Mouse (Mus musculus) kidney, embryonic 16.5 days (tissue): ENCODE data around the gene Btg3. TPM values are rescaled to one million over a fixed set of nuclear protein-coding genes. Genes with fewer than 3 reads are reported as not detected.
A peak's percentile ranks its signal among the peaks of the same experiment; 100 is the strongest.

ENCODE experiments used
- ATAC-seq: fragments of 200-750 bp; cut with Nextera tagmentation; 2 replicates; pipeline ENCODE4 v1.8.0; 2017; ENCODE audit warnings: moderate TSS enrichment; ENCODE audit not compliant: low FRiP score, low TSS enrichment
- H3K27ac ChIP-seq: fragments of 300-500 bp; sonication (generic); 2 replicates; pipeline ENCODE4 v1.5.1; 2014; ENCODE audit warnings: low read length
- H3K27me3 ChIP-seq: fragments of 300-500 bp; sonication (generic); 2 replicates; pipeline ENCODE4 v1.6.1; 2014; ENCODE audit warnings: low read length, control low read depth, mixed read lengths; ENCODE audit not compliant: insufficient read depth
- H3K36me3 ChIP-seq: fragments of 300-500 bp; sonication (generic); 2 replicates; pipeline ENCODE4 v1.6.1; 2014; ENCODE audit warnings: low read length, control low read depth, mixed read lengths; ENCODE audit not compliant: insufficient read depth
- H3K4me1 ChIP-seq: fragments of 300-500 bp; sonication (generic); 2 replicates; pipeline ENCODE4 v1.6.1; 2014; ENCODE audit warnings: low read length, control low read depth, mixed read lengths; ENCODE audit not compliant: insufficient read depth
- H3K4me2 ChIP-seq: fragments of 300-500 bp; sonication (generic); replicated peaks from 2 replicates; pipeline ENCODE4 v1.6.1; 2014; ENCODE audit warnings: low read depth, low read length
- H3K4me3 ChIP-seq: fragments of 300-500 bp; sonication (generic); 2 replicates; pipeline ENCODE4 v1.5.1; 2014; ENCODE audit warnings: mild to moderate bottlenecking, low read length
- H3K9ac ChIP-seq: fragments of 300-500 bp; sonication (generic); replicated peaks from 2 replicates; pipeline ENCODE4 v1.6.1; 2014; ENCODE audit warnings: low read length
- H3K9me3 ChIP-seq: fragments of 300-500 bp; sonication (generic); 2 replicates; pipeline ENCODE4 v1.6.1; 2016; ENCODE audit warnings: low read length, control low read depth
- WGBS: fragments of 180-500 bp; shearing (Covaris S2); extraction: QIAGEN DNeasy Blood & Tissue Kit; methylation state at CpG from one replicate; pipeline ENCODE4 v1.1.7; 2014; 5-methylcytosine and 5-hydroxymethylcytosine counted together
- polyA plus RNA-seq: library from polyadenylated mRNA; unstranded; fragments of >200 nt; fragmentation: Nextera tagmentation; extraction: Ambion mirVana; gene quantifications from 2 replicates; pipeline ENCODE4 v1.2.1, GENCODE M21; 2015

Gene Btg3
- polyA plus RNA-seq, 1 experiment from 2014 or later, result 33.1 TPM

- 75% methylated on average over 27 of the region's 27 CpGs for WGBS
- Histone ChIP-seq H3K4me1 (peaks cover 10% of the 10 kb centered on the region; the same call in 1 of the 2 replicates), H3K27ac (no peak overlapping the region), H3K27me3 (no peaks in the 10 kb centered on the region), H3K9me3 (no peaks in the 10 kb centered on the region), H3K4me2 (0 out of 2 replicates have a peak overlapping the region, but pooled peaks have one; percentile 14), H3K9ac (no peak overlapping the region), H3K4me3 (no peak overlapping the region), H3K36me3 (peaks cover 22% of the 10 kb centered on the region)
- ATAC-seq, result 0 out of 2 replicates have a peak, but pooled peaks have one; percentile 52
Observed at GRCm38 (mm10) chr16:78325972-78326848, 50.8 kb downstream of the Btg3 start.

- Histone ChIP-seq H3K27me3 (no peaks in the 10 kb centered on the region), H3K4me1 (peaks cover 10% of the 10 kb centered on the region; the same call in 1 of the 2 replicates), H3K4me2 (no peak overlapping the region), H3K9me3 (no peaks in the 10 kb centered on the region), H3K4me3 (no peak overlapping the region), H3K36me3 (peaks cover 9% of the 10 kb centered on the region; the same call in 1 of the 2 replicates), H3K9ac (no peak overlapping the region), H3K27ac (no peak overlapping the region)
- WGBS, result 58% methylated on average over 7 of the region's 7 CpGs
- no peak for ATAC-seq
Observed at GRCm38 (mm10) chr16:78322140-78322539, 54.9 kb downstream of the Btg3 start.

DNA sequence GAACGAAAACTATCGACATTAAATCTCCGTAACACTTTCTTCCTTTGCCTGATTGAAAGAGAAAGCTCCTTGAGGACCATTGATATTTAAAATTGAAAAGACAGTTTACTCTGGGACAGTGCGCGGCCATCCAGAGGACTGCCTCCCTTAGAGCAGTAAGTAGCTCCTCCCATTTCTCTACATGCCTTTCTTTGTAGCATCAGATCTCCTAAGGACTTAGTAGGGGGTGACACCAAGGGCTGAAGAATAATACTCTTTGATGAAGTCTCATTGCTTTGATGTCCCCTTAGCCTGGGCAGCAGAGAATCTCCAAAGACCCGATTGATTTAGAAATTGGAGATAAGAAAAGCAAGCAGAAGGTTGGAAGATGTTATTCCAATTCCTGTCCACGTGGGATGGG, 55.4 kb downstream of the Btg3 start:
- H3K27me3 ChIP-seq, result no peaks in the 10 kb centered on the region
- H3K27ac ChIP-seq, result no peak overlapping the region
- no peak overlapping the region for H3K4me3 ChIP-seq
- H3K4me2 ChIP-seq, result no peak overlapping the region; the same call in 1 of the 2 replicates
- 0 out of 2 replicates have a peak, but pooled peaks cover 3% of the 10 kb centered on the region for H3K36me3 ChIP-seq
- ATAC-seq, result peak; percentile 60; the same call in 1 of the 2 replicates
- H3K9ac ChIP-seq, result no peak overlapping the region
- H3K4me1 ChIP-seq, result peaks cover 10% of the 10 kb centered on the region; the same call in 1 of the 2 replicates
- H3K9me3 ChIP-seq, result no peaks in the 10 kb centered on the region
- WGBS, result 18% methylated on average over 7 of the region's 7 CpGs

- no peak overlapping the region for H3K9ac ChIP-seq
- no peaks in the 10 kb centered on the region for H3K36me3 ChIP-seq
- no peaks in the 10 kb centered on the region for H3K9me3 ChIP-seq
- no peak overlapping the region for H3K4me2 ChIP-seq
- no peak overlapping the region for H3K4me3 ChIP-seq
- ATAC-seq, result no peak
- H3K4me1 ChIP-seq, result peaks cover 10% of the 10 kb centered on the region; the same call in 1 of the 2 replicates
- 79% methylated on average over 7 of the region's 7 CpGs for WGBS
- H3K27me3 ChIP-seq, result no peaks in the 10 kb centered on the region
- no peak overlapping the region for H3K27ac ChIP-seq
Observed at GRCm38 (mm10) chr16:78319711-78320110, 57.3 kb downstream of the Btg3 start.

DNA sequence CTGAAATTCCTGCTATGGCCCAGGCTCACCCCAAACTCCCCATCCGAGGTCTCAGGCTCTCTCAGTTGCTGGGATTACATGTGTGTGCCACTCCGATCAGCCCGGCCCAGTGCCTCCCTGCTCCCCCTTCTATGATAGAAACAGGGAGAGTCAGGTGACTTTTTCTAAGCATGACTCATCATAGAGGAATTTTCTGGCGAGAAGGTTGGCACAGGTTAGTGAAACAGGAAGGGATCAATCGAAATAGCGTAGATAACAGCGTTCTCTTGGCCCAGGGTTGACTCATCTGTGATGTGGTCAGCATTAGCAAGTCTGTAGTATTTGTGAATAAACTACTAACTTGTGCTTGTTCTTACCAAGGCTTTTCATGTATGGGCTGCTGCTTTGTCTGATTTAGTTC, 59.0 kb downstream of the Btg3 start:
- no peaks in the 10 kb centered on the region for H3K27me3 ChIP-seq
- no peak overlapping the region for H3K4me2 ChIP-seq
- WGBS, result 69% methylated on average over 7 of the region's 7 CpGs
- ATAC-seq, result no peak; the same call in 1 of the 2 replicates
- H3K4me1 ChIP-seq, result peaks cover 21% of the 10 kb centered on the region
- no peak overlapping the region for H3K4me3 ChIP-seq
- no peaks in the 10 kb centered on the region for H3K36me3 ChIP-seq
- no peak overlapping the region for H3K27ac ChIP-seq
- no peak overlapping the region for H3K9ac ChIP-seq
- no peaks in the 10 kb centered on the region for H3K9me3 ChIP-seq

- Histone ChIP-seq H3K4me1 (peaks cover 15% of the 10 kb centered on the region), H3K36me3 (no peaks in the 10 kb centered on the region), H3K4me3 (no peak overlapping the region), H3K27me3 (no peaks in the 10 kb centered on the region), H3K9ac (no peak overlapping the region), H3K4me2 (no peak overlapping the region), H3K27ac (no peak overlapping the region), H3K9me3 (no peaks in the 10 kb centered on the region)
- ATAC-seq, result no peak
- WGBS, result 90% methylated on average over 9 of the region's 9 CpGs
Observed at GRCm38 (mm10) chr16:78316849-78317248, 60.1 kb downstream of the Btg3 start.

- Histone ChIP-seq H3K27ac (no peak overlapping the region), H3K9me3 (no peaks in the 10 kb centered on the region), H3K36me3 (no peaks in the 10 kb centered on the region), H3K4me2 (no peak overlapping the region), H3K27me3 (no peaks in the 10 kb centered on the region), H3K4me3 (no peak overlapping the region), H3K9ac (no peak overlapping the region), H3K4me1 (peaks cover 10% of the 10 kb centered on the region; the same call in 1 of the 2 replicates)
- no peak for ATAC-seq
- WGBS, result 76% methylated on average over 6 of the region's 6 CpGs
Observed at GRCm38 (mm10) chr16:78314026-78314425, 63.0 kb downstream of the Btg3 start.

DNA sequence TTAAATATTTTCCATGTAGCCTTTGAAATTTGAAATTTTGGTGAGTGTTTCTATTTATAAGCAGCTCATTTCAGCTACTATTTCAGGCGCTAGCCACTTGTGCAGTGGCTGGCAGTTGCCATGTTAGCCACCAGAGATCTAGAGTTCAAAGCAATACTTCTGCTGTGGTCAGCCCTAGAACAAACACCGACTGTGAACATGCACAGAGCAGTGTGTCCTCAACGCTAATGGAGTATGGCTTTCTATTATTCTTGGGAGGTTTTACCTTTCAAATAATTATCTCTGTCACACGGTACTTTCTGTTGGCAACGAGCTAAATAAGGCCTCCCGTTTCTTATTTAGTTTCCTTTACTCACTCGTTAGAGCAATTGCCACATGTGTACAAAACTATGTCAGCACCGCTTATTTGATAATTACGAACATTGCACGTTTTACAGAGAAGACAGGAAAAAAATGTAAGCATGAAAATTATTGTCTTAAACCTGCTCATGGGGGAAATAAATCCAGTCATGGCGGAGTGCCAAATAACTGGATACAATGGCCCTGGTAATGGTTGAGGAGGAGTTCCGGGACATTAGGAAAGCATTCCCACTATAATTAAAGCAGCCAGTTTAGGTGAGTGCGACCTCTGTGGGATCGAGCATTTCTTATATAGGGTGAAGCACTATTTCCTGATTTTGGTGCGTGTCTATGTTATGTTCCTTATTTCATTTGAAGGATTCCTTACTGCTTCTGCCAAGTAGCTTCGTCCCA, 63.7 kb downstream of the Btg3 start:
- no peak overlapping the region for H3K9ac ChIP-seq
- no peaks in the 10 kb centered on the region for H3K9me3 ChIP-seq
- no peak overlapping the region for H3K27ac ChIP-seq
- peaks cover 10% of the 10 kb centered on the region; the same call in 1 of the 2 replicates for H3K4me1 ChIP-seq
- no peaks in the 10 kb centered on the region for H3K27me3 ChIP-seq
- no peaks in the 10 kb centered on the region for H3K36me3 ChIP-seq
- WGBS, result 42% methylated on average over 16 of the region's 16 CpGs
- 0 out of 2 replicates have a peak overlapping the region, but pooled peaks have one; percentile 11 for H3K4me2 ChIP-seq
- ATAC-seq, result no peak
- no peak overlapping the region for H3K4me3 ChIP-seq

DNA sequence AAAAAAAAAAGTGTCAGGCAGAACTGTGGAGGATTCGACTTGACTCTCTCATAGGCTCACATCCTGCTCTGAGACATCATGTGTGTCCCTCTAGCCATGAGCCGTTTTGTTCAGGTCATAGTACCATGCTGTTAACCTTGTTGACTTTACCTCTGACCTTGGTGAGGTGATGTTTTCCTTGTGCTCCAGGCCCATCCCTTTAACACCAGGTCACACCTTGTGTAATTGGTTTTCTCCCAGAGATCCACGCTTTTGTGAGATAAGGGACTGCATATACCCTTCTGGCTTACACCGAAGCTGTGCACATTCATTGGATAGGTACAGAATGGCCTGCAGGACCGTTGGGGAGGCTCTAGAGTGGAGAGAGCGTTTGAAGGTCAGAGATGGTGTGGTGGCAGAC, 67.7 kb downstream of the Btg3 start:
- Histone ChIP-seq H3K9me3 (no peaks in the 10 kb centered on the region), H3K36me3 (no peaks in the 10 kb centered on the region), H3K4me3 (no peak overlapping the region), H3K4me2 (no peak overlapping the region), H3K9ac (no peak overlapping the region), H3K27me3 (no peaks in the 10 kb centered on the region), H3K27ac (no peak overlapping the region), H3K4me1 (peaks cover 13% of the 10 kb centered on the region; the same call in 1 of the 2 replicates)
- WGBS, result 59% methylated on average over 6 of the region's 6 CpGs
- no peak for ATAC-seq
